Mouse (Mus musculus) lung, adult 2 months (tissue): ENCODE results near the gene Gm17175.

Source experiments
- CTCF ChIP-seq: fragments of 200-500 bp; IDR thresholded peaks from 2 replicates; pipeline ENCODE4 v1.5.1; 2011; ENCODE audit warnings: mild to moderate bottlenecking, low read length, control low read depth; ENCODE audit not compliant: insufficient read depth
- POLR2A ChIP-seq: fragments of 200-500 bp; IDR thresholded peaks from 2 replicates; pipeline ENCODE4 v1.6.1; 2011; ENCODE audit warnings: low read depth, mild to moderate bottlenecking, control low read depth, low read length, borderline replicate concordance; ENCODE audit errors: extremely low read depth

- no peak for TF ChIP-seq CTCF
- TF ChIP-seq POLR2A = no peak
These were observed 21.4 kb downstream of the Gm17175 start, which contains the start of gene Gm5622 for GRCm38 (mm10) chr14:51552490-51552889.
